Mouse (Mus musculus): ENCODE measurements around the gene Nfatc4.

- TF ChIP-seq POLR2A (IDR thresholded peaks at IDR 0.05; ENCODE audit: control insufficient read depth, extremely low read depth, insufficient read depth, low read length, poor library complexity): no peak
- TF ChIP-seq CTCF (IDR thresholded peaks at IDR 0.05; ENCODE audit: borderline replicate concordance, control insufficient read depth, extremely low read depth, insufficient read depth, low read length, poor library complexity): no peak
Measured at GRCm38 (mm10) chr14:55869538-55869937, 46.6 kb downstream of the Nfatc4 start.

Measured in thymus, adult 2 months (tissue).